Mouse (Mus musculus) limb, embryonic 15.5 days (tissue): ENCODE results near the gene Ryk. TPM values are rescaled to one million over a fixed set of nuclear protein-coding genes. Genes with fewer than 3 reads are reported as not detected.
A peak's percentile ranks its signal among the peaks of the same experiment; 100 is the strongest.

ENCODE experiments used
- ATAC-seq: fragments of 200-750 bp; cut with Nextera tagmentation; 2 replicates; pipeline ENCODE4 v1.8.0; 2017; ENCODE audit warnings: low read depth, moderate TSS enrichment; ENCODE audit not compliant: insufficient number of reproducible peaks, low FRiP score, low TSS enrichment
- H3K27ac ChIP-seq: fragments of 300-500 bp; sonication (generic); 2 replicates; pipeline ENCODE4 v1.5.1; 2015; ENCODE audit warnings: moderate library complexity, mild to moderate bottlenecking, inconsistent platforms
- H3K27me3 ChIP-seq: fragments of 300-500 bp; sonication (generic); 2 replicates; pipeline ENCODE4 v1.6.1; 2015; ENCODE audit warnings: inconsistent platforms
- H3K36me3 ChIP-seq: fragments of 300-500 bp; sonication (generic); 2 replicates; pipeline ENCODE4 v1.6.1; 2015; ENCODE audit warnings: inconsistent platforms
- H3K4me1 ChIP-seq: fragments of 300-500 bp; sonication (generic); 2 replicates; pipeline ENCODE4 v1.6.1; 2015; ENCODE audit warnings: inconsistent platforms
- H3K4me2 ChIP-seq: fragments of 300-500 bp; sonication (generic); 2 replicates; pipeline ENCODE4 v1.6.1; 2015; ENCODE audit warnings: mild to moderate bottlenecking, inconsistent platforms
- H3K4me3 ChIP-seq: fragments of 300-500 bp; sonication (generic); 2 replicates; pipeline ENCODE4 v1.5.1; 2015; ENCODE audit warnings: mild to moderate bottlenecking, inconsistent platforms
- H3K9ac ChIP-seq: fragments of 300-500 bp; sonication (generic); 2 replicates; pipeline ENCODE4 v1.6.1; 2015; ENCODE audit warnings: inconsistent platforms
- H3K9me3 ChIP-seq: fragments of 300-500 bp; sonication (generic); 2 replicates; pipeline ENCODE4 v1.6.1; 2016; ENCODE audit warnings: inconsistent platforms
- WGBS: fragments of 180-500 bp; shearing (Covaris S2); methylation state at CpG from one replicate; pipeline ENCODE4 v1.1.7; 2015; 5-methylcytosine and 5-hydroxymethylcytosine counted together
- polyA plus RNA-seq: library from polyadenylated mRNA; unstranded; fragments of >200 nt; fragmentation: Nextera tagmentation; extraction: Ambion mirVana; gene quantifications from 2 replicates; pipeline ENCODE4 v1.2.1, GENCODE M21; 2015

Gene Ryk
- 24.8 and 26.1 TPM in 2 replicates for polyA plus RNA-seq

DNA sequence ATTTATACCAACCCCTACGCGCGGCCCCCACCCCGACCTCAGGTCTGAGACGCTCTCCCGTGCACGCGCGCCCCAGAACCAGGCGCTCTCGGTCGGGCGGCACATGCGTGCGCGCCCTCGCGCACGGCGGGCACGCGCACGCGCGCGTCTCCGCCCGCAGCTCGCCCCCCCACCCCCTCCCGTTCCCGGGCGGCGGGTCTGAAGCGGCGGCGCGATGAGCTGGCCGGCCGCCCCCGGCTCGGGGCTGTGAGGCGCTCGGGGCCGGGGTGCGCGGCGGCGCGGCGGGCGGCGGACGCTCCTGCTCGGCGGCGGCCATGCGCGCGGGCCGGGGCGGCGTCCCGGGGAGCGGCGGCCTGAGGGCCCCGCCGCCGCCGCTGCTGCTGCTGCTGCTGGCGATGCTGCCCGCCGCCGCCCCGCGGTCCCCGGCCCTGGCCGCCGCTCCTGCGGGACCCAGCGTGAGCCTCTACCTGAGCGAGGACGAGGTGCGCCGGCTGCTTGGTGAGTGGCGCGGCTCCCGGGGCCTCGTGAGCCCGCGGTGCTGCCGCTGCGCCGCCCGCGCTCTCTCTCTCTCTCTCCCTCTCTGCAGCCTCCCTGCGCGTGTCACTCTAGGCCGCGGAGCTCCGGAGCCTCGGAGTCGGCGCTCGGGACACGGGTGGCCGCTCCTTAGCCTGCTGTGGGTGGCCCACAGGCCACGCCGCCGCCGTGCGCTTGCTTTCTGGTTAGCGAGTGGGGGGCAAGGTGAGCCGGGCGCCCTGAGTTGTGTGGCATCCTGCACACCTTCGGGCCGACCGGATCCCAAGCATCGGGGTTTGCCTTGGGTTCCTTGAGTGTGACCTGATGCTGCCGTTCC is at the start of gene Ryk:
Ryk (plus strand) TSS at position 176 of the 850 bp plus-strand sequence.
- Histone ChIP-seq H3K27me3 (no peaks in the 10 kb centered on the region), H3K4me1 (peaks cover 32% of the 10 kb centered on the region), H3K27ac (peak within 1 kb of the TSS; percentile 91), H3K9ac (peak within 1 kb of the TSS; percentile 91), H3K36me3 (no peaks in the 10 kb centered on the region), H3K4me2 (peak within 1 kb of the TSS; percentile 47), H3K9me3 (no peaks in the 10 kb centered on the region), H3K4me3 (peak within 1 kb of the TSS; percentile 63)
- ATAC-seq, result peak; percentile 79
- WGBS, result under 1% methylated on average over 77 of the region's 119 CpGs

DNA sequence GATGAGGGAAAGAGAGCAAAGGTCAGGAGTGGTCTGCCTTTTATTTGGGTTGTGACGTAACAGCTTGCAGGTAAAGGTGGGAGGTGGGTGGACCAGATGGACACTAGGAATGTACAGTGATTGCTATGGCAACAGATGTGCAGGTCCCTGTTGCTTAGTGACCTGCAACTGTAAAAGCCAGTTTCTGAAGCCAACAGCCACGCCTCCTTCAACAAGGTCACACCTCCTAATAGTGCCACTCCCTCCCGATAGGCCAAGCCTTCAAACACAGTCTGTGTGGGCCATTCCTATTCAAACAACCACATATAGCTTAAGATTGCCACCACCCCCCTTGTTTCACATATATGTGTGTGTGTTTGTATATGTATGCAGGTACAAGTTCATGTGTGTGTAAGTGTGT is 45.2 kb upstream of the Ryk start:
- no peak overlapping the region for H3K4me2 ChIP-seq
- no peak overlapping the region for H3K27ac ChIP-seq
- no peaks in the 10 kb centered on the region for H3K36me3 ChIP-seq
- no peak overlapping the region for H3K9ac ChIP-seq
- ATAC-seq, result no peak
- no peaks in the 10 kb centered on the region for H3K9me3 ChIP-seq
- 61% methylated on average over 3 of the region's 3 CpGs for WGBS
- peaks cover 13% of the 10 kb centered on the region for H3K4me1 ChIP-seq
- H3K27me3 ChIP-seq, result no peaks in the 10 kb centered on the region
- no peak overlapping the region for H3K4me3 ChIP-seq

DNA sequence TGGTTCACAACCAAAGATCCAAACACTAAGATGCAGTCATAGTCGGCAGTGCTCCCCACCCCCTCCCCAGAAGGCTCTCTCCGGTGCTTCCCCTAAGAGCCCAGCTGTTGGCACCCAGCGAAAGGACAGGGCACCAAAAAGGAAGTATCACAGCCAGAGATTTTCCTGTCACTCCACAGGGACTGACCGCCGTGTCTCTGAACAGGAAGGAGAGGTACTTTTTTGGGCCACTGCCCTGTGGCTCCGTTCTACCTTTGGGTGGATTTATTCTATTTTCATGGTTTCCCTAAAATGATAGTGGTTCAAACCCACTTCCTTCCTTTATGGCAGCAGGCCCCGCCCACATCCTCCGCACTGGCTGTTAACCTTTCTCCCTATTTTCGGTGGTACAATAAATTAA is 42.9 kb upstream of the Ryk start:
- Histone ChIP-seq H3K4me1 (peaks cover 13% of the 10 kb centered on the region), H3K27me3 (no peaks in the 10 kb centered on the region), H3K36me3 (no peaks in the 10 kb centered on the region), H3K27ac (no peak overlapping the region), H3K4me2 (no peak overlapping the region), H3K9me3 (no peaks in the 10 kb centered on the region), H3K4me3 (no peak overlapping the region), H3K9ac (no peak overlapping the region)
- no peak for ATAC-seq
- 51% methylated on average over 9 of the region's 9 CpGs for WGBS

DNA sequence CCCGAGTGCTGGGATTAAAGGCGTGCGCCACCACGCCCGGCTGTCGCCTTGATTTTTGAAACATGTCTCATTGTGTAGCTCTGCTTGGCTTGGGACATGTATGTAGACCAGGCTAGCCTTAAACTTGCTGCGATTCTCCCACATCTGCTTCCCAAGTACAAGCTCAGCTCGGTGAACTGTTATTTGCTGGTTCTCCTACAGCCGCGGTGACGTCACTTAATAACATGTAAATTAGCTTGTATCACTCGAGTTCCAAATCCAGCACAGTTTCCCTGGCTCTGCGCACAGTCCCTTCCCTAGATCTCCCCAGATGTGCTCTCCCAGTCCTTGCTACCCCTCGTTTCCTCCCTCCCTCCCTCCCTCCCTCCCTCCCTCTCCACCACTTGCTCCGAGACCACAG is 41.9 kb upstream of the Ryk start:
- Histone ChIP-seq H3K27me3 (no peaks in the 10 kb centered on the region), H3K9ac (no peak overlapping the region), H3K9me3 (no peaks in the 10 kb centered on the region), H3K4me1 (peaks cover 13% of the 10 kb centered on the region), H3K4me2 (no peak overlapping the region), H3K27ac (no peak overlapping the region), H3K4me3 (no peak overlapping the region), H3K36me3 (no peaks in the 10 kb centered on the region)
- no peak for ATAC-seq
- WGBS, result 71% methylated on average over 14 of the region's 15 CpGs

DNA sequence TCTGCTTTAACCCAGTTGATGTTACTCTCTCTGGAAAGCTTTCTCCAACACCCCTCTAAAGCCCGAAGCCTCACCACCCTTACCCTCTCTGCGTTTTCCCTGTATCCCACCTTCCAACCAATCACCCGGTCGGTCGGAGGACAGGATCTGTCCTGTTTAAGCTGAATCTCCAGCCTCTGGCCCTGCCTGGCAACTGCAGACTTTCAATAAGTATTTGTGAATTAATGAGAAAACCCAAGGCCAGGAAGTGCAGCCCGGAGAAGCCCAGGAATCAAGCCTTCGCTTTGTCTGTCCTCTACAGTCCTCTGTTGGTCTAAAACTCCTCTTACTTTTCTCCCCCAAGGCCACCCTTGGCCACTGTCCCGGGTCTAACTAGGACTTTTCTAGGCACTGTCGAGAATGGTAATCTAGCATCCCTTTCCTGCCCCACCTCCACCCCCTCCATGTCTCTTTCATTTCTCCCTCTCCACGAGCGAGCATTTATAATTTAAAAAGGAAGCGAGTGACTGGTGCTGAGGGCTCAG is 41.4 kb upstream of the Ryk start:
- Histone ChIP-seq H3K9ac (no peak overlapping the region), H3K27ac (no peak overlapping the region), H3K27me3 (no peaks in the 10 kb centered on the region), H3K4me3 (no peak overlapping the region), H3K36me3 (no peaks in the 10 kb centered on the region), H3K9me3 (no peaks in the 10 kb centered on the region), H3K4me1 (peaks cover 13% of the 10 kb centered on the region), H3K4me2 (no peak overlapping the region)
- no peak for ATAC-seq
- 61% methylated on average over 12 of the region's 12 CpGs for WGBS

DNA sequence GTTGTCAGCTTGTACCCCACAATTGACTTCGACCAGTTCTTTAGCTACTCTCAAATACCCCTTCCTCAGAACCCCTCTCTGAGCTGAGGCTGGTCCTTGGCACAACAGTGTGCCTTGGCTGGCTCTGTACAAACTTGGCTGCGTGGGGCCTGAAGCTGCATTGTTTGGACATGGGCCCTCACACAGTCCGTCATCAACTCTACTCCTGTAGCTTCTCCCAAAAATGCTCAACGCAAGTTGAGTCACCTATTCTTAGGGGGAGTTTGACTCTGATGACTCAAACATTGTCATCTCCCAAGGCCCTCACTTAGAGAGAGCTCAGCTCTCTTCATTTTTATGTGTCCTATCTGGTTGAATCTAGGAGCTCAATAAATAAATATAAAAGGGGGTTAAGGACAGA is 36.3 kb upstream of the Ryk start:
- Histone ChIP-seq H3K4me3 (no peak overlapping the region), H3K9ac (no peak overlapping the region), H3K27ac (no peak overlapping the region), H3K36me3 (no peaks in the 10 kb centered on the region), H3K27me3 (no peaks in the 10 kb centered on the region), H3K4me2 (no peak overlapping the region), H3K9me3 (no peaks in the 10 kb centered on the region), H3K4me1 (no peaks in the 10 kb centered on the region; the same call in 1 of the 2 replicates)
- 82% methylated on average over 4 of the region's 4 CpGs for WGBS
- no peak for ATAC-seq

DNA sequence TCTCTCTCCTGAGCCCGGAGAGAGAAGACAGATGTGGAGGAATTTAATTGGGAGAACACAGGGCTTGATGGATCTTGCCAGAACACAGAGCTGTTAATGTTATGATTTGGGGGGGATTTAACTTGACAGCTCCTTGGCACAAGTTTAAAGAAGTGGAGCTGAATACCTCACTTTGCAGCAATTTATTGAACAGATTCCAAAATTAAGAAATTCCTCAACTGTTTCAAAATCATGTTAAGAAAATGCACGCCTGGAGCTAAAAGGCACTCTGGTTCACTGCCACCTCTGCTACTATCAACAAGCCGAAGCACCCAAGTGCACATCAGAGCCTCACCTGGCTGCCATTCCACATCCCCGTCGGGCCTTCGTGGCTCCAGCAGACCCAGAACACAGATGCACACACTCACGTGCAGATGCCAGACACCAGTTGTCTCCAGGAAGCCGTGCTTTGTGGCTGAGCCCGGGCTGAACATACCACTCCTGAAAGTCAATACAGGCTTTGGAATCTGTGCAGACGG is 28.6 kb upstream of the Ryk start:
- H3K4me3 ChIP-seq, result no peak overlapping the region

DNA sequence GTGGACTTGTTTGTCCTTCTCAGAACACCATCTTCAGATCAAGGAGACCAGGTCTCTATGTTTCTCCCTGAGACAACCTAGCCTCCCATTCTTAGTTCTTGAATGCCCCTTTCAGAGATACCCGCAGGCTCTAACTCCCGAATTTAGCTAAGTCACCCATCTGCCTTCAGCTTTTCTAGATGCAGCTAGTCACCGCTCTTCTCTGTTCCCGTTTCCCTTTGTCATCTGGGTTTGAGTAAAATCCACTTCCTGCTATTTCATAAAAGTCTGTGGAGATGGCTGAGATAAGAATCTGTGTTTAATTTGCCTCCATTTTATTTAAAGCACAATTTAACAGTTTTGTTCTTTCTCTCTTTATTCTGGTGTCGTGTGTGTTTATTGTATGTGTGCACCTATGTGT is 23.5 kb upstream of the Ryk start:
- WGBS, result 62% methylated on average over 5 of the region's 5 CpGs
- H3K4me1 ChIP-seq, result peaks cover 15% of the 10 kb centered on the region
- no peaks in the 10 kb centered on the region for H3K9me3 ChIP-seq
- H3K9ac ChIP-seq, result no peak overlapping the region
- H3K4me3 ChIP-seq, result no peak overlapping the region
- H3K27me3 ChIP-seq, result no peaks in the 10 kb centered on the region
- no peak overlapping the region for H3K4me2 ChIP-seq
- no peak for ATAC-seq
- H3K36me3 ChIP-seq, result no peaks in the 10 kb centered on the region
- H3K27ac ChIP-seq, result no peak overlapping the region

More for the DNA sequence above, 28.6 kb upstream of the Ryk start:
- peak; percentile 62; the same call in 1 of the 2 replicates for ATAC-seq
- H3K4me1 ChIP-seq, result peaks cover 27% of the 10 kb centered on the region
- H3K4me2 ChIP-seq, result no peak overlapping the region
- H3K27me3 ChIP-seq, result no peaks in the 10 kb centered on the region
- H3K9me3 ChIP-seq, result no peaks in the 10 kb centered on the region
- peak overlapping the region; percentile 19 for H3K27ac ChIP-seq
- no peak overlapping the region for H3K9ac ChIP-seq
- WGBS, result 13% methylated on average over 10 of the region's 10 CpGs
- no peaks in the 10 kb centered on the region for H3K36me3 ChIP-seq

DNA sequence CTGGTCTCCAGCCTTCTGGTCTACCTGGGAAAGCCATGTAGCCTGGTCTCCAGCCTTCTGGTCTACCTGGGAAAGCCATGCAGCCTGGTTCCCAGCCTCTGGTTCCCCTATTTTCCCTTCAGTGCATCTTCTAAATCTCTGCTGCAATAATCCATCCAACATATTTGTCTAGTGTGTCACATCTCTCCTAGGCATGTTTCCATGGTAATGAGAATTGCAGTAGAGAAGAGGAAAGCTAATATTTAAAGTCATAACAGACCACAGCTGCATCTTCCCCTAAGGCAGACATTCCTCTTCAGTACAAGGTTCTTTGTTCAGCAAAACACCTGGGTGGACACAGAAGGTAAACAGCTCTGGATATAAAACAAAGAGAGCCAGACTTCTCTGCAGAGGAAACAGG is 16.5 kb upstream of the Ryk start:
- no peak overlapping the region for H3K9ac ChIP-seq
- no peaks in the 10 kb centered on the region for H3K4me1 ChIP-seq
- no peaks in the 10 kb centered on the region for H3K9me3 ChIP-seq
- ATAC-seq, result no peak
- H3K4me2 ChIP-seq, result no peak overlapping the region
- H3K36me3 ChIP-seq, result no peaks in the 10 kb centered on the region
- no peak overlapping the region for H3K4me3 ChIP-seq
- no peaks in the 10 kb centered on the region for H3K27me3 ChIP-seq
- H3K27ac ChIP-seq, result 0 out of 2 replicates have a peak overlapping the region, but pooled peaks have one; percentile 12

DNA sequence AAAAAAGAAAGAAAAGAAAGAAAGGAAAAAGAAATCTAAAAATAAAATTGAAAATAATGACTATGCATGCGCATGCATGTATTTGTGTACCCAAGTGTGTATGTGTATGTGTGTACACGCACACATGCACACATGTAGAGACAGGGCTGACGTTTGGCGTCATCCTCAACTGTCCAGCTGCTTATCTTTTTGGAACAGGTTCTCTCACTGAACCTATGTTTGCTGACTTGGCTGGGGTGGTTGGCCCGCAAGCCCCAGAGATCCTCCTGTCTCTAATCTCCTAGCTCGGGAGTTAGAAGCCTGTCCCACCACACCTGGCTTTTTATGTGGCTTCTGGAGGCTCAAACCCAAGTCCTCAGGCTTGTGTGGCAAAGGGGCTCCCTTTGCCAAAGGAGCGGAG is 6.1 kb upstream of the Ryk start:
- 81% methylated on average over 7 of the region's 7 CpGs for WGBS
- no peak for ATAC-seq
- Histone ChIP-seq H3K4me1 (peaks cover 5% of the 10 kb centered on the region), H3K27me3 (no peaks in the 10 kb centered on the region), H3K4me3 (no peak overlapping the region), H3K36me3 (no peaks in the 10 kb centered on the region), H3K27ac (no peak overlapping the region), H3K4me2 (no peak overlapping the region), H3K9me3 (no peaks in the 10 kb centered on the region), H3K9ac (no peak overlapping the region)

DNA sequence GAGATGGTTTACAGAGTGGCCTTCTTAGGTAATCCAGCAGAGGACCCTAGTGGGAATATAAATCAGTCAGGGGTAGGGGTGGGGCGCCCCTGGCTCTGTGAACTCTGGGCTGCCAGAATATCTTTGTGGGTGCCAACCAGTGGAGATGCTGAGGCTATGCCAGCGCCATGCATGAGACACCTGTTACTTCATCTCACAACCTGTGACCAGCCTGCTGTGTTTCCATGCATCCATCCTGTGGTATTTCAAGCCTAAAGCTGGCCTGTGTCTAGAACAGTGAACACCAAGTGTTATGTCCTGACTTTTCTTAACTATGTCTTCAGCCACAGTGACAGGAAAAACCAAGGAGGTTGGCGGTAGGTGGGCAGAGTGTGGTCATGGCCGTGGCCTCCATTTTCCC is 3.2 kb upstream of the Ryk start:
- no peak for ATAC-seq
- no peak overlapping the region for H3K4me2 ChIP-seq
- H3K9me3 ChIP-seq, result no peaks in the 10 kb centered on the region
- H3K9ac ChIP-seq, result no peak overlapping the region
- H3K27me3 ChIP-seq, result no peaks in the 10 kb centered on the region
- no peak overlapping the region for H3K27ac ChIP-seq
- no peaks in the 10 kb centered on the region for H3K36me3 ChIP-seq
- 82% methylated on average over 4 of the region's 4 CpGs for WGBS
- peaks cover 19% of the 10 kb centered on the region for H3K4me1 ChIP-seq
- H3K4me3 ChIP-seq, result no peak overlapping the region

DNA sequence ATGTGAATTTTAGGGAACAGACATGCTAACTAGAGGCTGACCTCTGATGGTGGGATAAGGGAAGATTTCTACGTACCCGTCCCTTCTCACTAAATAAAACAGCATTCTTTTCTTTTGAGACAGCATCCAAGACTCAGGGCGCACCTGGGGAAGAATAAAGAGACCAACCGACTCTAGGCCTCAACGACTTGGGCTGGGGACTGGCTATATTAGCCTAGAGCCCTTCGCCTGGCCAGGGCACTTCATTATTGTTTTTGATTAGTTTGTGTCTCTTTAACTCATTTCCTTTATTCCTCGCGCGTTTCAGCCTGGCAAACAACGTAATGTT is 339 bp upstream of the Ryk start:
- no peaks in the 10 kb centered on the region for H3K27me3 ChIP-seq
- H3K9me3 ChIP-seq, result no peaks in the 10 kb centered on the region
- peak overlapping the region; percentile 91; the same call in 1 of the 2 replicates for H3K27ac ChIP-seq
- H3K36me3 ChIP-seq, result no peaks in the 10 kb centered on the region
- peaks cover 28% of the 10 kb centered on the region for H3K4me1 ChIP-seq
- H3K4me2 ChIP-seq, result peak overlapping the region; percentile 47
- H3K9ac ChIP-seq, result peak overlapping the region; percentile 91
- peak; percentile 54; the same call in 1 of the 2 replicates for ATAC-seq
- 18% methylated on average over 10 of the region's 10 CpGs for WGBS
- peak overlapping the region; percentile 63 for H3K4me3 ChIP-seq
